Mouse (Mus musculus) liver, embryonic 14.5 days (tissue): ENCODE results near the gene Cep350.

Experiments used
- CTCF ChIP-seq: IDR thresholded peaks from 2 replicates; pipeline ENCODE4 v1.5.1; 2016; ENCODE audit warnings: antibody characterized with exemption, low read depth, control low read depth
- EP300 ChIP-seq: IDR thresholded peaks from 2 replicates; pipeline ENCODE4 v1.6.1; 2016; ENCODE audit warnings: antibody characterized with exemption, low read depth

GRCm38 (mm10) chr1:155894382-155894781, 78.7 kb downstream of the Cep350 start:
- TF ChIP-seq EP300, result no peak
- TF ChIP-seq CTCF, result no peak
